Mouse (Mus musculus) limb, embryonic 10.5 days (tissue): Measurements from ENCODE around the gene Adcy1. TPM values are rescaled to one million over a fixed set of nuclear protein-coding genes. Genes with fewer than 3 reads are reported as not detected.

Source experiments
- DNase-seq: peaks from one replicate; pipeline ENCODE4 v3.0.0-alpha.2; 2017; ENCODE audit warnings: low spot score
- H3K27ac ChIP-seq: fragments of 300-500 bp; sonication (generic); 2 replicates; pipeline ENCODE4 v1.5.1; 2016; ENCODE audit warnings: mild to moderate bottlenecking
- H3K27me3 ChIP-seq: fragments of 300-500 bp; sonication (generic); 2 replicates; pipeline ENCODE4 v1.6.1; 2016; ENCODE audit warnings: low read depth, mild to moderate bottlenecking; ENCODE audit not compliant: poor library complexity, severe bottlenecking
- H3K36me3 ChIP-seq: fragments of 300-500 bp; sonication (generic); 2 replicates; pipeline ENCODE4 v1.6.1; 2016; ENCODE audit warnings: mild to moderate bottlenecking, moderate library complexity
- H3K4me1 ChIP-seq: fragments of 300-500 bp; sonication (generic); 2 replicates; pipeline ENCODE4 v1.6.1; 2016
- H3K4me3 ChIP-seq: fragments of 300-500 bp; sonication (generic); 2 replicates; pipeline ENCODE4 v1.5.1; 2016; ENCODE audit warnings: mild to moderate bottlenecking, moderate library complexity
- H3K9me3 ChIP-seq: fragments of 300-500 bp; sonication (generic); replicated peaks from 2 replicates; pipeline ENCODE4 v1.6.1; 2016; ENCODE audit warnings: mild to moderate bottlenecking
- WGBS: fragments of 180-500 bp; shearing (Covaris S2); methylation state at CpG from one replicate; pipeline ENCODE4 v1.1.7; 2016; 5-methylcytosine and 5-hydroxymethylcytosine counted together
- polyA plus RNA-seq: library from polyadenylated mRNA; unstranded; fragments of >200 nt; fragmentation: Nextera tagmentation; extraction: Ambion mirVana; gene quantifications from 2 replicates; pipeline ENCODE4 v1.2.1, GENCODE M21; 2016

Gene Adcy1
- polyA plus RNA-seq, 1 experiment from 2014 or later = 0.61 TPM

- Histone ChIP-seq H3K27ac (no peak overlapping the region), H3K4me3 (no peak overlapping the region), H3K9me3 (no peaks in the 10 kb centered on the region), H3K4me1 (no peaks in the 10 kb centered on the region), H3K36me3 (no peaks in the 10 kb centered on the region), H3K27me3 (no peaks in the 10 kb centered on the region)
- WGBS = 100% methylated on average over 1 of the region's 1 CpGs
- DNase-seq = no peak
These were observed 18.6 kb downstream of the Adcy1 start for GRCm38 (mm10) chr11:7081893-7082292.

GRCm38 (mm10) chr11:7083911-7084310 is 20.6 kb downstream of the Adcy1 start:
- no peaks in the 10 kb centered on the region for H3K4me1 ChIP-seq
- no peaks in the 10 kb centered on the region for H3K36me3 ChIP-seq
- DNase-seq = no peak
- H3K27ac ChIP-seq = no peak overlapping the region
- H3K27me3 ChIP-seq = no peaks in the 10 kb centered on the region
- H3K4me3 ChIP-seq = no peak overlapping the region
- WGBS = 94% methylated on average over 1 of the region's 1 CpGs
- H3K9me3 ChIP-seq = no peaks in the 10 kb centered on the region

- no peaks in the 10 kb centered on the region for H3K4me1 ChIP-seq
- no peak for DNase-seq
- H3K9me3 ChIP-seq = no peaks in the 10 kb centered on the region
- WGBS = 82% methylated on average over 5 of the region's 5 CpGs
- no peaks in the 10 kb centered on the region for H3K36me3 ChIP-seq
- H3K27me3 ChIP-seq = no peaks in the 10 kb centered on the region
- no peak overlapping the region for H3K27ac ChIP-seq
- H3K4me3 ChIP-seq = no peak overlapping the region
These were observed 21.9 kb downstream of the Adcy1 start for GRCm38 (mm10) chr11:7085184-7085583.

GRCm38 (mm10) chr11:7091120-7091519 is 27.8 kb downstream of the Adcy1 start:
- H3K4me1 ChIP-seq = no peaks in the 10 kb centered on the region
- no peaks in the 10 kb centered on the region for H3K9me3 ChIP-seq
- no peak for DNase-seq
- H3K4me3 ChIP-seq = no peak overlapping the region
- H3K36me3 ChIP-seq = no peaks in the 10 kb centered on the region
- 95% methylated on average over 5 of the region's 5 CpGs for WGBS
- no peak overlapping the region for H3K27ac ChIP-seq
- no peaks in the 10 kb centered on the region for H3K27me3 ChIP-seq

GRCm38 (mm10) chr11:7094844-7095243 is 31.6 kb downstream of the Adcy1 start:
- DNase-seq = no peak
- no peaks in the 10 kb centered on the region for H3K4me1 ChIP-seq
- no peaks in the 10 kb centered on the region for H3K9me3 ChIP-seq
- H3K27me3 ChIP-seq = no peaks in the 10 kb centered on the region
- no peak overlapping the region for H3K27ac ChIP-seq
- H3K4me3 ChIP-seq = no peak overlapping the region
- WGBS = 94% methylated on average over 6 of the region's 6 CpGs
- no peaks in the 10 kb centered on the region for H3K36me3 ChIP-seq

- Histone ChIP-seq H3K9me3 (no peaks in the 10 kb centered on the region), H3K36me3 (no peaks in the 10 kb centered on the region), H3K4me1 (0 out of 2 replicates have a peak, but pooled peaks cover 3% of the 10 kb centered on the region), H3K27ac (no peak overlapping the region), H3K27me3 (no peaks in the 10 kb centered on the region), H3K4me3 (no peak overlapping the region)
- WGBS = 94% methylated on average over 6 of the region's 6 CpGs
- DNase-seq = no peak
These were observed 38.4 kb downstream of the Adcy1 start for GRCm38 (mm10) chr11:7101674-7102073.

- Histone ChIP-seq H3K9me3 (no peaks in the 10 kb centered on the region), H3K27ac (no peak overlapping the region), H3K4me3 (no peak overlapping the region)
These were observed 39.2 kb downstream of the Adcy1 start for GRCm38 (mm10) chr11:7102256-7103194.

GRCm38 (mm10) chr11:7105337-7105736 is 42.0 kb downstream of the Adcy1 start:
- Histone ChIP-seq H3K27ac (no peak overlapping the region), H3K27me3 (no peaks in the 10 kb centered on the region), H3K4me3 (no peak overlapping the region), H3K36me3 (no peaks in the 10 kb centered on the region), H3K4me1 (no peaks in the 10 kb centered on the region), H3K9me3 (no peaks in the 10 kb centered on the region)
- 92% methylated on average over 8 of the region's 8 CpGs for WGBS
- no peak for DNase-seq

More at GRCm38 (mm10) chr11:7102256-7103194, 39.2 kb downstream of the Adcy1 start:
- DNase-seq = no peak
- Histone ChIP-seq H3K36me3 (no peaks in the 10 kb centered on the region), H3K27me3 (no peaks in the 10 kb centered on the region), H3K4me1 (0 out of 2 replicates have a peak, but pooled peaks cover 3% of the 10 kb centered on the region)
- WGBS = 75% methylated on average over 14 of the region's 14 CpGs

- no peaks in the 10 kb centered on the region for H3K9me3 ChIP-seq
- DNase-seq = no peak
- 87% methylated on average over 4 of the region's 4 CpGs for WGBS
- H3K4me1 ChIP-seq = no peaks in the 10 kb centered on the region
- no peak overlapping the region for H3K4me3 ChIP-seq
- H3K27ac ChIP-seq = no peak overlapping the region
- no peaks in the 10 kb centered on the region for H3K27me3 ChIP-seq
- H3K36me3 ChIP-seq = no peaks in the 10 kb centered on the region
These were observed 45.8 kb downstream of the Adcy1 start for GRCm38 (mm10) chr11:7109131-7109530.

GRCm38 (mm10) chr11:7113046-7113445 is 49.8 kb downstream of the Adcy1 start:
- no peak overlapping the region for H3K4me3 ChIP-seq
- no peaks in the 10 kb centered on the region for H3K36me3 ChIP-seq
- WGBS = 83% methylated on average over 4 of the region's 4 CpGs

GRCm38 (mm10) chr11:7113687-7114086 is 50.4 kb downstream of the Adcy1 start:
- Histone ChIP-seq H3K36me3 (no peaks in the 10 kb centered on the region), H3K4me3 (no peak overlapping the region), H3K27ac (no peak overlapping the region), H3K4me1 (no peaks in the 10 kb centered on the region), H3K9me3 (no peaks in the 10 kb centered on the region), H3K27me3 (no peaks in the 10 kb centered on the region)
- no peak for DNase-seq
- WGBS = 72% methylated on average over 6 of the region's 6 CpGs

More at GRCm38 (mm10) chr11:7113046-7113445, 49.8 kb downstream of the Adcy1 start:
- H3K4me1 ChIP-seq = no peaks in the 10 kb centered on the region
- DNase-seq = no peak
- no peaks in the 10 kb centered on the region for H3K9me3 ChIP-seq
- no peaks in the 10 kb centered on the region for H3K27me3 ChIP-seq
- no peak overlapping the region for H3K27ac ChIP-seq

- Histone ChIP-seq H3K9me3 (no peaks in the 10 kb centered on the region), H3K36me3 (no peaks in the 10 kb centered on the region), H3K27ac (no peak overlapping the region), H3K4me3 (no peak overlapping the region), H3K4me1 (no peaks in the 10 kb centered on the region), H3K27me3 (no peaks in the 10 kb centered on the region)
- WGBS = 85% methylated on average over 9 of the region's 9 CpGs
- no peak for DNase-seq
These were observed 51.0 kb downstream of the Adcy1 start for GRCm38 (mm10) chr11:7114312-7114711.

GRCm38 (mm10) chr11:7116647-7117046 is 53.4 kb downstream of the Adcy1 start:
- no peaks in the 10 kb centered on the region for H3K9me3 ChIP-seq
- DNase-seq = no peak
- H3K4me1 ChIP-seq = no peaks in the 10 kb centered on the region
- H3K4me3 ChIP-seq = no peak overlapping the region
- no peaks in the 10 kb centered on the region for H3K36me3 ChIP-seq
- H3K27me3 ChIP-seq = no peaks in the 10 kb centered on the region
- WGBS = 83% methylated on average over 2 of the region's 2 CpGs
- H3K27ac ChIP-seq = no peak overlapping the region
